Mouse (Mus musculus): ENCODE results near the gene Gm49630.
"Not testable (repeated sequence)": the region's sequence is repeated elsewhere in the genome, so short reads cannot be mapped to it uniquely, and the experiment has no call there.

Gm49630 gene

GRCm38 (mm10) chr17:7371879-7372278 is at the start of gene Gm49630:
TSS of gene Gm49630 (minus strand) at chr17:7371979.
- DNase-seq (ENCODE audit: low read depth, low spot score): not testable (repeated sequence)

- not testable (repeated sequence) for DNase-seq (ENCODE audit: low read depth, low spot score)
Measured at GRCm38 (mm10) chr17:7420191-7420973, 48.6 kb upstream of the Gm49630 start.

GRCm38 (mm10) chr17:7414601-7415310 is 43.0 kb upstream of the Gm49630 start:
- not testable (repeated sequence) for DNase-seq (ENCODE audit: low read depth, low spot score)

GRCm38 (mm10) chr17:7413336-7413735 is 41.6 kb upstream of the Gm49630 start:
- DNase-seq (ENCODE audit: low read depth, low spot score): not testable (repeated sequence)

GRCm38 (mm10) chr17:7399770-7400169 is 28.0 kb upstream of the Gm49630 start:
- not testable (repeated sequence) for DNase-seq (ENCODE audit: low read depth, low spot score)

- not testable (repeated sequence) for DNase-seq (ENCODE audit: low read depth, low spot score)
Measured at GRCm38 (mm10) chr17:7398198-7398847, 26.5 kb upstream of the Gm49630 start.

GRCm38 (mm10) chr17:7397079-7397478 is 25.3 kb upstream of the Gm49630 start:
- not testable (repeated sequence) for DNase-seq (ENCODE audit: low read depth, low spot score)

- DNase-seq (ENCODE audit: low read depth, low spot score): not testable (repeated sequence)
Measured at GRCm38 (mm10) chr17:7396288-7396687, 24.5 kb upstream of the Gm49630 start.

GRCm38 (mm10) chr17:7395671-7396070 is 23.9 kb upstream of the Gm49630 start:
- not testable (repeated sequence) for DNase-seq (ENCODE audit: low read depth, low spot score)

GRCm38 (mm10) chr17:7395116-7395515 is 23.3 kb upstream of the Gm49630 start:
- DNase-seq (ENCODE audit: low read depth, low spot score): not testable (repeated sequence)

- DNase-seq (ENCODE audit: low read depth, low spot score): not testable (repeated sequence)
Measured at GRCm38 (mm10) chr17:7389898-7390297, 18.1 kb upstream of the Gm49630 start.

- not testable (repeated sequence) for DNase-seq (ENCODE audit: low read depth, low spot score)
Measured at GRCm38 (mm10) chr17:7388958-7389356, 17.2 kb upstream of the Gm49630 start.

- not testable (repeated sequence) for DNase-seq (ENCODE audit: low read depth, low spot score)
Measured at GRCm38 (mm10) chr17:7388341-7388957, 16.7 kb upstream of the Gm49630 start.

- DNase-seq (ENCODE audit: low read depth, low spot score): not testable (repeated sequence)
Measured at GRCm38 (mm10) chr17:7386016-7386415, 14.2 kb upstream of the Gm49630 start.

- not testable (repeated sequence) for DNase-seq (ENCODE audit: low read depth, low spot score)
Measured at GRCm38 (mm10) chr17:7385364-7385763, 13.6 kb upstream of the Gm49630 start, which contains the start of gene Unc93a2. TSS of gene Unc93a2 (minus strand) at chr17:7385464.

- DNase-seq (ENCODE audit: low read depth, low spot score): not testable (repeated sequence)
Measured at GRCm38 (mm10) chr17:7383167-7384143, 11.7 kb upstream of the Gm49630 start.

GRCm38 (mm10) chr17:7382711-7383110 is 10.9 kb upstream of the Gm49630 start:
- not testable (repeated sequence) for DNase-seq (ENCODE audit: low read depth, low spot score)

GRCm38 (mm10) chr17:7377907-7378306 is 6.1 kb upstream of the Gm49630 start:
- not testable (repeated sequence) for DNase-seq (ENCODE audit: low read depth, low spot score)

GRCm38 (mm10) chr17:7376951-7377700 is 5.3 kb upstream of the Gm49630 start:
- not testable (repeated sequence) for DNase-seq (ENCODE audit: low read depth, low spot score)
